Mouse (Mus musculus) testis, adult 2 months (tissue): Measurements from ENCODE around the gene Tmem115. TPM values are rescaled to one million over a fixed set of nuclear protein-coding genes. Genes with fewer than 3 reads are reported as not detected.

Experiments used
- H3K27ac ChIP-seq: fragments of 200-500 bp; 2 replicates; pipeline ENCODE4 v1.5.1; 2012; ENCODE audit warnings: low read depth, low read length; ENCODE audit not compliant: control insufficient read depth, insufficient read depth
- H3K27me3 ChIP-seq: fragments of 200-500 bp; 2 replicates; pipeline ENCODE4 v1.6.1; 2012; ENCODE audit warnings: mild to moderate bottlenecking, low read length, moderate library complexity; ENCODE audit not compliant: control insufficient read depth, insufficient read depth
- H3K36me3 ChIP-seq: fragments of 200-500 bp; 2 replicates; pipeline ENCODE4 v1.6.1; 2012; ENCODE audit warnings: mild to moderate bottlenecking, low read length; ENCODE audit not compliant: control insufficient read depth, insufficient read depth
- H3K4me1 ChIP-seq: fragments of 200-500 bp; 2 replicates; pipeline ENCODE4 v1.6.1; 2012; ENCODE audit warnings: low read length; ENCODE audit not compliant: control insufficient read depth, insufficient read depth
- H3K4me3 ChIP-seq: fragments of 200-500 bp; 2 replicates; pipeline ENCODE4 v1.5.1; 2012; ENCODE audit warnings: low read depth, mild to moderate bottlenecking, low read length, moderate library complexity, mixed read lengths; ENCODE audit not compliant: control insufficient read depth
- CTCF ChIP-seq: fragments of 200-500 bp; IDR thresholded peaks from 2 replicates; pipeline ENCODE4 v1.5.1; 2012; ENCODE audit warnings: low read depth, mild to moderate bottlenecking, inconsistent platforms, low read length, moderate library complexity; ENCODE audit not compliant: control insufficient read depth, insufficient read depth, insufficient replicate concordance
- POLR2A ChIP-seq: fragments of 200-500 bp; IDR thresholded peaks from 2 replicates; pipeline ENCODE4 v1.6.1; 2012; ENCODE audit warnings: low read depth, mild to moderate bottlenecking, inconsistent platforms, low read length, moderate library complexity; ENCODE audit not compliant: control insufficient read depth
- polyA plus RNA-seq: library from polyadenylated mRNA; depleted of rRNA; stranded (reverse); fragments of >200 nt; gene quantifications from 2 replicates; pipeline ENCODE4 v1.2.3, GENCODE M21; 2012

The Tmem115 gene
- polyA plus RNA-seq, 1 experiment = 38.3 TPM

DNA sequence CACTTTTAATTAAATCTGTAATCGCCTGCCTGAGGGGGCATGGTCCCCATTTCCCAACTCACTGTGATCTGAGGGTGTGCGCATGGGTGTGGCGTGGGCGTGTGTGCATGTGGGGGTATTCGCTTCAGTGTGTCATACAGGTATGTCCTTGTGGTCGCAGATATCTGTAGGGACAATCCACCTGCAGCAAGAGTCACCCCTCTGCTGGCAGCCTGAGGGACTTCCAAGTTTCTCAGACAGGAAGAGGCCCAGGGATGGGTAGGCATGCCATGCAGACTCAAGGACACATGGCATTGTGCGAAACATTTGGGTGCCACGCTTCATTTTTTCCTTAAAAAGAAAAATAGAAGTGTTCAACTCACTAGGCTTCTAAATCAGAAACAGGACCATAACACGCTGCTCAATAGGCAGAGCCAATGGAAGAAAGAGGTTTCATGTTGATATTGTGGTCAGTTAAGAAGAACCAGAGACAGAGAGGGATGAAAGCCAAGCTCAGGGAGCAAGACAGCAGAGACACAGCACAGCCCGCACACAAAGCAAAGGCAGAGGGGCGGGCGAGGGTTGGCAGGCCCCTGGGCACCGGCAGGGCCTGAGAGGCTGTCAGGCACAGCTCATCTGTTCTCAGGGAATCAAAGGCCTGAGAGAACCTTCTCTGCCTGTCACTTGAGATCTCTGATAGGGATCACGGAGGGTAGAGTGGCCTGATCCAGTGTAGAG is 23.2 kb upstream of the Tmem115 start:
- no peak overlapping the region for H3K27ac ChIP-seq

DNA sequence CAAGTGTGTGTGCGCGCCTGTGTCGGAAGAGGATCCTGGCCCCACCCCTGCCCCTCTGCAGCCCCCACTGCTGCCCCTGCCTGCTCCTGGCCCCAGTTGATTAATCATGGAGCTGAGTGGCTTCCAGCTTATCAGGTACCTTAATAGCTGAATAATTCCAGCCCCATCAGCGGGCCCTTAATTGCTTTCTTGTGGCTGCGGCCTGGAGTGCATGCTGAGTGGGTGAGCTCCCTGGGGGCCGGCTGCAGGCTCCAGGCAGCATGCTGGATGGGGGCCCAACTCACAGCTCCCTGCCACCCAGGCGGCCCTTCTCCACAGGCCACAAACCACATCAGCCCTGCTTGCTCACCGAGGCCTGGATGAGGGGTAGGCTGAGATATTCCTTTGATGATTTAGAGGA is 22.3 kb upstream of the Tmem115 start:
- Histone ChIP-seq H3K4me1 (no peaks in the 10 kb centered on the region), H3K27me3 (no peaks in the 10 kb centered on the region), H3K27ac (no peak overlapping the region), H3K36me3 (no peaks in the 10 kb centered on the region), H3K4me3 (no peak overlapping the region)
- TF ChIP-seq POLR2A (no peak), CTCF (no peak)

More for the DNA sequence above, 23.2 kb upstream of the Tmem115 start:
- TF ChIP-seq POLR2A (no peak), CTCF (no peak)
- Histone ChIP-seq H3K4me3 (no peak overlapping the region), H3K4me1 (no peaks in the 10 kb centered on the region), H3K36me3 (no peaks in the 10 kb centered on the region), H3K27me3 (no peaks in the 10 kb centered on the region)

DNA sequence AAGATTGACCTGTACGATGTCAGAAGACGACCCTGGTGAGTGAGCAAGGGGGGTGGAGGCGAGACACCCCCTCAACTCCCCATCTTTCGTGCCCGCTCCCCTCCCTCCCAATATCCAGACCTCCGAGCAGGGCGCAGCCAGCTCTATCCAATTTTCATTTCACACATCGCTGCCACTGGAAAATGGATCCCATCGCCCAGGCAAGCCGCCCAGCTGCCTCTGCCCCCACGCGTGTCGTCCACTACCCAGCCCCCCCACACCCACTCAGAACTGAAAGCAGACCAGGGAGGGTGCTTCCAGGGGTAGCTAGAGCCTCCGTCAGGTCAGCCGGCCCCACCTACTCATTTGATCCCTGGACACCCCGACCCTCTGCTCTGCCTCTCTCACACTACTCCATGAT is 21.4 kb upstream of the Tmem115 start:
- Histone ChIP-seq H3K27ac (no peak overlapping the region), H3K4me1 (no peaks in the 10 kb centered on the region)

DNA sequence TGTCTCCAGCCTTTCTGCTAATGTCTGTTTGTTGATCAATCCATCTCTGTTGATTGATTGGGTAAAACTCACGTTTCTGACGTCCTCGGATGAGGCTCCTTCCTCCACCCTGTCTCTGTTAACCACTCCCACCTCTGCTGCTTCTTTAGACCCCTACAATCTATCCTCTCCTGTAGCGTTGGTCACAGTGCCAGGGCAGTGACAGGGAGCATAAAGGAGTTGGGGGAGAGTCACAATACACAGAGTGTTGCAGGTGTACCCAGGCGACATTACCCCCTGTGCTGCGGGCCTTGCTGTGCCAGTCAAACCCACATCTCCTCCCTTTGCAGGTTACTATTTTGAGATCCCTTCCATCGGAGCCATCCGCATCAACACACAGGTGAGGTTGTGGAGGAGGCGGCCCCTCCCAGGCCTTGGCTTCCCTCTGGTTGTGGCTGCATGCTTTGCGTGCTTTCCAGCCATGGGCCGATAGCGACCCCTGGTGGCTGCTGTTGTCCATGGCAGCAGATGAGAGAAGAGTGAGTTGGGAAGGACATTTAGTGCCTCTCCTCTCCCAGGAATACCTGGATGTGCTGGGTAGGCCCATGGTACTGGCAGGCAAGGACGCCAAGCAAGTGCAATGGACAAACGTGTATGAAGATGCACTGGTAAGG is 19.3 kb upstream of the Tmem115 start:
- Histone ChIP-seq H3K36me3 (no peaks in the 10 kb centered on the region), H3K4me3 (no peak overlapping the region), H3K27ac (no peak overlapping the region), H3K27me3 (no peaks in the 10 kb centered on the region), H3K4me1 (no peaks in the 10 kb centered on the region)
- peak; percentile 97 for TF ChIP-seq CTCF
- TF ChIP-seq POLR2A = no peak

More for the DNA sequence above, 21.4 kb upstream of the Tmem115 start:
- Histone ChIP-seq H3K27me3 (no peaks in the 10 kb centered on the region), H3K4me3 (no peak overlapping the region), H3K36me3 (no peaks in the 10 kb centered on the region)
- TF ChIP-seq POLR2A (no peak), CTCF (no peak)

DNA sequence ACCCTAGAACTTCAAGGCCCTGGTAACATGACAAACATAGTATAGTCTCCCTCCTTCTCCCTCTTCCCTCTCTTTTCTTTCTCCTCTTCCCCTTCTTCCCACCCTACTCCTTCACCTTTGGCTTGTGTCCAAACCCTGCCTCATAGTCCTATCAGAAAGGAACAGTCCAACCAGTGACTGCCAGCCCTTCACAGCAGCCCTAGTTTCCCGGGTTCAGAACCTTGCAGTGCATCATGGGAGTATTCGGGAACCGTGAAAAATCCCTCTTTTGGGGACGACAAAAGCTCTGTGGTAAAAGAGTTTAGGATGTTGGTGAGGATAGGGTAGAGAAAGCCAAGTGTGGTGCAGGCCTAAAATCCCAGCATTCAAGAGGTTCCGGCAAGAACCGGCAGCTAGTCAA is 13.4 kb upstream of the Tmem115 start:
- H3K36me3 ChIP-seq = no peaks in the 10 kb centered on the region
- H3K4me3 ChIP-seq = no peak overlapping the region
- no peak for TF ChIP-seq POLR2A
- TF ChIP-seq CTCF = no peak
- no peaks in the 10 kb centered on the region for H3K4me1 ChIP-seq
- no peaks in the 10 kb centered on the region for H3K27me3 ChIP-seq
- H3K27ac ChIP-seq = no peak overlapping the region

DNA sequence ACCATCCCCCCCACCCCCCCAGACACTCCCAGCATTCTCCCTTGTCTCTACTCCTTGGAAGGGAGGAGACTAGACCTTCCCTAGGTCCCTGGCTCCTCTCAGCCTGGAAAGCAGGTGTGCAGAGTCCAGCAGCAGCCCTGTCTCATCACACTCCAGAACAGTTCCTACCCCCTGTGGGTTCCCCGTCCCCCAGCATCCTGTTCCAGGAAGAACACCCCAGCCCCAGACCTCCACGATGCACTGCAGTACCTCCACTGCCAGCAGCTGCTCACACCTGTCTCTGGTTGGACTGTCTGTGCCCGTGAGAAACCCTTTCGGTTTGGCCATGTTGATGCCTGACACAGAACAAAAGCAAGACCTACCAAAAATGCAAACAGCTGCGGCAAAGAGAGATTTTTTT is 12.6 kb upstream of the Tmem115 start:
- H3K27me3 ChIP-seq = no peaks in the 10 kb centered on the region
- H3K36me3 ChIP-seq = no peaks in the 10 kb centered on the region
- no peak overlapping the region for H3K4me3 ChIP-seq
- no peak for TF ChIP-seq CTCF
- TF ChIP-seq POLR2A = no peak
- peaks cover under 1% of the 10 kb centered on the region for H3K4me1 ChIP-seq
- H3K27ac ChIP-seq = no peak overlapping the region

DNA sequence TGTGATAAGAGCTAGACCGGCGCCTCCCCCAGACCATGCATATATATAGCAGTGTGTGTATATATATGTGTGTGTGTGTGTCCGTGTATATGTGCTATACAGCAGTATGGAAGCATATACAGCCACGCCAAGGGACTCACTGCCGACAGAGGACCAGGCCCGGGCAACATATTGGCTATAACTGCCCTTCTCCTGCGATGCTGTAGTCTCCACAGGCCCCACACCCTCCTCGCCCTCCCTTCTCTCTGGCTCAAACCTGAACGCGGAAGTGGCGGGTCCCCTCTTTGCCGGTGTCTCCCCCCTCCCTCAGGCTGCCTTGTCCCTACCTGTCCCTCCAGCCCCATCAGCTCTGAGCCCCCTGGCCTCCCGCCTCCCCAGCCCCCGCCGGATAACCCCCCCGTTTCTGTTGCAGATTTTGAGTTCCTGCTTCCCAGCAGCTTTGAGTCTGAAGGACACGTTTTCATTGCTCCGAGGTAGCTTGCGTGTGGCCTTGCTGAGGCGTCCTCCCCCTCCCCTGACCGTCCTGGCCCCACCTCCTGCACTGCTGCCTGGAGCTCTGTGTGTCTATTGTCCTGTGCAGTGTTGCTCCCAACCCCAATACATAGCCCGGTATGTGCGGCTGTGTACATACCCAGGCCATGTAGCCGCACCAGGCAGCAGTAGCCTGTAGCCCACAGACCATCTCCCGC is 11.9 kb upstream of the Tmem115 start:
- Histone ChIP-seq H3K36me3 (no peaks in the 10 kb centered on the region), H3K4me1 (peaks cover 6% of the 10 kb centered on the region), H3K27me3 (no peaks in the 10 kb centered on the region), H3K27ac (no peak overlapping the region), H3K4me3 (no peak overlapping the region)
- TF ChIP-seq POLR2A = no peak
- TF ChIP-seq CTCF = no peak
